Mouse (Mus musculus): ENCODE results near the gene Adm. TPM values are rescaled to one million over a fixed set of nuclear protein-coding genes. Genes with fewer than 3 reads are reported as not detected.
A peak's percentile ranks its signal among the peaks of the same experiment; 100 is the strongest.
"Not testable (repeated sequence)": the region's sequence is repeated elsewhere in the genome, so short reads cannot be mapped to it uniquely, and the experiment has no call there.

Adm gene
- 10 to 100 TPM; 13.6 to 13.7 TPM for total RNA-seq (2021)
- long read RNA-seq, experiment 1, transcript Adm-201 (4 exons, 1,390 nt): major isoform, 19 of 19 reads
- long read RNA-seq, experiment 1, partial matches to known transcripts: 0 of 19 reads
- long read RNA-seq, experiment 1, other reads (novel, unspliced or antisense): 0 of 19 reads
- long read RNA-seq, experiment 2, transcript Adm-201 (4 exons, 1,390 nt): major isoform, 17 of 18 reads
- long read RNA-seq, experiment 2, partial matches to known transcripts: 0 of 18 reads
- long read RNA-seq, experiment 2, other reads (novel, unspliced or antisense): 1 of 18 reads

DNA sequence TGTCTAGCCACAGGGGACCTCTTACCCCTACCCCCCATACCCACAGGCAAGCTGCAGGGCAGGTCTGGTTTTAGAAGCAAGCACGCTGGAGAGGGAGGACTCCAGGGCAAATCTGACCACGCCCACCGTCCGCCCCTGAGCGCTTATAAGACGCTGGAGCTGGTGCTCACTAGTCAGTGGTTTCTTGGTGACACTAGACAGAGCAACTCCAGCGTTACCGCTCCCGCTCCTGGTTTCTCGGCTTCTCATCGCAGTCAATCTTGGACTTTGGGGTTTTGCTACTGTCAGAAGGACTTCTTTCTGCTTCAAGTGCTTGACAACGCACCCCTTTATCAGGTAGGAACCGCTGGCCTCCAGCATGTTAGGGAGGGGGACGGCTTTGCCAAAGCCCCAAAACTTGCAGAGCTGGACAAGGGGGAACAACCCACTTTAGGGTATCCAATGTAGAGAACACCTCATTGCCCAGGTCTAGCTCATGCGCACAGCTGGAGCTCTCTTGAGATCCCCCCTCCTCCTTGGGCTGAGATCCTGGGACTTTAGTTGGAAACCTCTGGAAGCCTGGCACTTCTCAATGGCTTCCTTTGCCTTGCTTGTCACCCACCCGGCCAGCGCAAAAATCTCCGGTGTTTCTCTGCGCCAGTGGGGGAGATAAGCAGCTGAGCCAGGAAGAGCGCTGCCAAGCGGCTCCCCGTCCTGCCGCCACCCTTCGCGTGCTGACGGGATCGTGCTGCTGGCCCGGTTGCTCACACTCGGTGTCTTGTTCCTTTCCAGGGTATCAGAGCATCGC lies at the start of gene Adm:
TSS of gene Adm (plus strand) at position 176 of the 787 bp plus-strand sequence.
- DNase-seq: peak; percentile 88 to 91

DNA sequence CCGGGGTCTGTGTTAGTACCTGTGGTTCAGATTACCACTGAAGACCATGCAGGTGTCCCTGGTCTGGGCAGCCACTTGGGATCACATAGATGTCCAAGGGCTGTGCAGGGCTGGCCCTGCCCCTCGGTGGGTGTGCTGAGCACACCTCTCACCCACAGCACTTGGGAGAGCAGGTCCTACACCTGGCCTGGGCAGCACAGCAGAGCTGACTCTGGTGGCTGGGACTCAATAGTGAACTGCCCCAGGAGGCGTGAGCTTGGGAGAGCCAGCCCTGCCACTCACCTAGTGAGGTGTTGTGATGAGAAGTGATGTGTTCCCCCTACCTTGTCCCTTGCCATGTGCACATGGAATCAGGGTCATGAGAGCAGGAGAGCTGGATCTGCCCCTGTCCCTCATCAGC lies 43.8 kb upstream of the Adm start:
- DNase-seq: no peak

DNA sequence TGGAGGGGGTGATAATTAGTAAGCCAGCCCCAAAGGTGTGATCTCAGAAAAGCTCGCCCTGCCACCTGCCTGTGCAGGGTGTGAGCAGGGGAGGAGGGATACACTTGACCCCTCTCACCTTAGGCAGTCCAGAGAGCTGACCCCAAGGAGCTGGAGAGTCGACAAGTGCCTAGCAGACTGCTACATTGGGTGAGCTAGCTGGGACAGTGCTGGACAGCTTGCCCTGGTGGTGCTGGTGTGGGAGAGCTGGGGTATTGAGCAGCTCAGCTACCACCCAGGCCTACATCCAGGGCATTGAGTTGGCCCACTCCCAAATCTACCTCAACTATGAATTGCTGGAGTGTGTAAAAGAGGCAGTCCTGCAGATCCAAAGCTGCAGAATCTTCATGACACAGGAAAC lies 43.3 kb upstream of the Adm start:
- DNase-seq: no peak

GRCm38 (mm10) chr7:110585250-110585649 lies 42.2 kb upstream of the Adm start:
- no peak for DNase-seq

GRCm38 (mm10) chr7:110587721-110588120 lies 39.7 kb upstream of the Adm start:
- no peak for DNase-seq

GRCm38 (mm10) chr7:110593991-110594390 lies 33.5 kb upstream of the Adm start:
- DNase-seq: not testable (repeated sequence)

GRCm38 (mm10) chr7:110597141-110597540 lies 30.3 kb upstream of the Adm start:
- no peak for DNase-seq

DNA sequence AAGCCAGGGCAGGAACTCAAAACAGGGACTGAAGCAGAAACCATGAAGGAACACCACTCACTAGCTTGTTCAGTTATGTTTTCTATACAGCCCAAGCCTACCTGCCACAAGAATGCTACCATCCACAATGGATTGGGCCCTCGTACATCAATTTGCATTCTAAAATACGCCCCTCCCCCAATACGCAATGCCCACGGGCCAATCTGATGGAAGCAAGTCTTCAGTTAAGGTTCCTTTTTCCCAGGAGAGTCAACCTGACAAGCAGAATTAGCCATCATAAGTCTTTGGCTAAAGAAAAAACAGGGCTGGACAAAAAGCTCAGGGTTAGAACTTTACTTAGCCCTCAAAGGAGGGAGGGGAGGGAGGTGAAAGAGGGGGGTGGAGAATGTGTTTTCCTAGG lies 22.0 kb upstream of the Adm start:
- no peak for DNase-seq

DNA sequence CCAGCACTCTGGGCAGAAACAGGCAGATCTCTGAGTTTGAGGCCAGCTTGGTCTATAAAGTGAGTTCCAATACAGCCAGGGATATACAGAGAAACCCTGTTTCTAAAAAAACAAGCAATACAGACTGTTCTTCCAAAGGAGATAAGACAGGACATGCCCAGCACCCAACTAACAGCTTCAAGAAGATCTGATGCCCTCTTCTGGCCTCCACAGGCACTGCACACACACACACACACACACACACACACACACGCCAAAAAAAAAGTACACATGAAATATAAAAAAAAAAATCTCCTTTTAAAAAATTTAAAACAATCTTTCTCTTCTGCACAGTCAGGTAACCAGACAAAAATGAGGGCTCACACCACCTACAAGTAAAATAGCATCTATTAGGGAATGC lies 20.6 kb upstream of the Adm start:
- DNase-seq: no peak

GRCm38 (mm10) chr7:110613381-110614132 lies 13.9 kb upstream of the Adm start:
- DNase-seq: no peak

DNA sequence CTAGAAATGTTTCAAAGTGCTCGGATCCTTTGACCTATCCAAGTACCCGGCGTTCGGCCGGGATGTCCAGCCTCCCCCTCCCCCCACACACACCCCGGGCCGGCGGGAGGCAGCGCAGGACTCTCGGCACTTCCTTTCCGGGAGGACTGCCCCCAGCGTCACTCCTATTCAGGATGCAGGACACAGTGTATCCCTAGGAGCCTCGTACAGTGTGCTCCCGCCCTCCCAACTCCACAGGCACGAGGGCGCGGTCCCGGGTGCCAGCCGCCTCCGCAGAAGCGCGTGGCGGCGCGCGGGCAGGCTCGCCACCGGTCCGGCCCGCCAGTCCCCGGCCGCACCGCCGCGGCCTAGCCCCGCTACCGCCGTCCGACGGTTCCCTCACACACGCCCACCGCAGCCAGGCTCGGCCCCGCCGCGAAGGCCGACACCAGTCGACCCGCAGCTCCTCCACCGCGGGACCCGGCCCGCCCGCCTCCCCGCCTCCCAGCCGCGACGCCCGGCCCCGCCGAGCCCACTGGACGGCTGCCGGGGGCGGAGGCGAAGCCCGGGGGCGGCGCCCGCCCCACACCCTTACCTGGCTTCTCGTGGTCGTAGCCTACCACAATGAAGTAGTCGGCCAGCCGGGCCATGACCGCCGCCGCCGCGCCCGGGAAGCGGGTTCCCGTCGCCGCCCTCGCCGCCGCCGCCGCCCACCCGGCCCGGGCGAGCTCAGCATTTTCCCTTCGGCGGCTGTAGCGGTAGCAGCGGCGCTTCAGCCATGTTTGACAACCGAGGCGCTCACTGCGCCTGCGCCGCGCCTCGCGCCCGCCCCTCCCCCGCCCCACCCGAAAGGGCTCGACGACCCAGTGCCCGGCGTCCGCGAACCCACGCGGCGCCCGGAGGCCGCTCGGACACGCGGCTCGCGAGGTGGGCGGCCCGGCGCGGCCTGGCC lies 13.1 kb upstream of the Adm start, which contains the start of gene Sbf2:
TSS of gene Sbf2 (minus strand) at position 790 of the 931 bp plus-strand sequence.
- DNase-seq: peak; percentile 87 to 92

GRCm38 (mm10) chr7:110615151-110615631 lies 12.3 kb upstream of the Adm start:
- peak; percentile 69 to 74 for DNase-seq

- no peak for DNase-seq
Measured at GRCm38 (mm10) chr7:110615792-110616191, 11.7 kb upstream of the Adm start.

DNA sequence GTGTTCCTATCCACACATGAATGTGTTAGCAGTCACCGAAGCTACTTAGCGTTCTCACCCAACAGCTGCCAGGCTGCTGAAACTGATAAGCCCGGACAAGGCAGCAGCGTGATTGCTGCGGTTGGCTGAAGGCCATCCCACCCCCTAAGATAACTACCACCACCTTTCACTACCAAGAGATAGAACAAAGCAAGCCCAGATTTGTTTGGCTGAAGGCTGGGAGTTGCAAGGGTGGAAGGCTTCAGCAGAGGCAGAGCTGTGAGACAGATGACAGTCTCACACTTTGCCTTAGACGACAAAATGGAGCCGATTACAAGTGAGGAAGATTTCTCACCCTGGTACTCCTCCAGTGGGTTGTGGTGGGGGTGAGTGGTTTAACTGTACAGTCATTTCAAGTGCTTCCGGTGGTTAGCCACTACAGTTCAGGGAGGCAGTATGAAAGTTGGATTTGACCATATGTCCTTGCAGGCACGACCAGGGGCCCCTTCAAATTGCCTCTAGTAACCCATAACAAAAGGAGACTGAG lies 8.3 kb upstream of the Adm start:
- DNase-seq: no peak

GRCm38 (mm10) chr7:110624067-110624466 lies 3.4 kb upstream of the Adm start:
- DNase-seq: no peak

DNA sequence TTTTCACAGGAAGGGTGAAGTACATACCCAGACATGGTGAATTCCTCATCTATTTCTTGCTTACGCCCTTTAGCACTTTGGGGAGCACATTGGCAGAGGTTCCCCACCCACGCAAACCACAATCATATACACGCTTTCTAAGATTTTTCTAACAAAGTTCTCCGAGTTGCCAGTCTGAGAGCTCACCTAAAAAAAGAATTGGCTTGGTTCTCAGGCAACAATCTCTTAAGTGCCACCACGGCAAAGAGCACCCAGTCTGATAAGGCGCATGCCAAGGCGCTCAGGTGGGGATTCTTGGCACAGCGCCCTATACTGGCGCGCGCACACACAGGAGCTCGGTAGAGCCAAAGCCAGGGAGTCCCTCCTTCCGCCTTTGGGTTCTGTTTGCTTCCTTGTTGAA lies 2.5 kb upstream of the Adm start:
- DNase-seq: no peak

GRCm38 (mm10) chr7:110625489-110625888 lies 2.0 kb upstream of the Adm start:
- no peak for DNase-seq

DNA sequence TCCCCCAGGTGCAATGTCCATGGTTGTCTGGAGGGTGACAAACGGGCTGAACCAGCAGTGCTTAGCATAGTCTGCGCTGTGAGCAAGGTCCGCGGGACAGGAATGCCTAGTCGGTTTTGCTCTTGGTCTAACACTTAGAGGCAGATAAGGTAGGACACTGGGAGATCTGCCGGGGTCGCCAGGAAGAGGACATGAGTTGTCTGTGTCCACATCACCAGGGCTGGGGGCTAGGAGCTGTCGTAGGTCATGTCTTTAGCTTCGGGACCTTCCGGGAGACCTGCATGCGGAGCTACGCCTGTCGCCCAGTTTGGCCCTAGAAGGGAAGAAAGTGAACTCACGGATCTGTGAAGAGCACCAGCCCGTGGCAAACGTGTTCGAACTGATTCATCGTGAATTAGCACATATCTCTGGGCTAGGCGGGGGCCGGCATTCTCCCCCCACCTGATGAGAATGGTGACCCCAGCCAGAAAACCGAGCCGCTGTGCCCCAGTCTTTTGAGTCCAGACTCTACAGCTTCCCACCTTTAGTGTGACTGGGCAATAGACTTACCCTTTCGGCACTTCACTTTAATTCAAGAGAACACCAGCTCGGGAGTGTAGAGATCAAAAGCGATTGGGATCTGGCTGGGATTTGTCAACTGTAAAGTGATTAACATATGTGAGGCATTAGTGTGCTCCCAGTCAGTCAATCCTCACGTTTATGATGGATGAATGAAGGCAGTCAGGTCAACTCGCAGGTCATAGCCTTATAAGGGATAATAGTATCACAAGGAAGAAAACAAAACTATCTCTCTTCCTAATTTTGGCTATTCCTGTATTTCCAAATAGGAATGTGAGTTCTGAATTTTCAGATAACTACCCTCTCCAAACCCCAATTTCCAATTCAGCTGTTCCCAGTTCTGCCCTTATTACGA lies 1.0 kb upstream of the Adm start:
- DNase-seq: no peak

GRCm38 (mm10) chr7:110627099-110627482 lies 370 bp upstream of the Adm start:
- no peak for DNase-seq

DNA sequence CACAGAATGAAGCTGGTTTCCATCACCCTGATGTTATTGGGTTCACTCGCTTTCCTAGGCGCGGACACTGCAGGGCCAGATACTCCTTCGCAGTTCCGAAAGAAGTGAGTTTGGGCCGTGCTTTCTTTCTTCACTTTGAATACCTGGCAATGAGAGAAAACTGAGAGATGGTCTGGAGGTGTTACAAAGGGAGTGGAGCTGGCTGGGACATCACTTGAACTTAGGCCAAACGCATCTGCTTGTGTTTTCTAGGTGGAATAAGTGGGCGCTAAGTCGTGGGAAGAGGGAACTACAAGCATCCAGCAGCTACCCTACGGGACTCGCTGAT lies 776 bp downstream of the Adm start:
- no peak for DNase-seq
